8 mouse cellular contexts compared by ENCODE assay signal in the genomic region with DNA sequence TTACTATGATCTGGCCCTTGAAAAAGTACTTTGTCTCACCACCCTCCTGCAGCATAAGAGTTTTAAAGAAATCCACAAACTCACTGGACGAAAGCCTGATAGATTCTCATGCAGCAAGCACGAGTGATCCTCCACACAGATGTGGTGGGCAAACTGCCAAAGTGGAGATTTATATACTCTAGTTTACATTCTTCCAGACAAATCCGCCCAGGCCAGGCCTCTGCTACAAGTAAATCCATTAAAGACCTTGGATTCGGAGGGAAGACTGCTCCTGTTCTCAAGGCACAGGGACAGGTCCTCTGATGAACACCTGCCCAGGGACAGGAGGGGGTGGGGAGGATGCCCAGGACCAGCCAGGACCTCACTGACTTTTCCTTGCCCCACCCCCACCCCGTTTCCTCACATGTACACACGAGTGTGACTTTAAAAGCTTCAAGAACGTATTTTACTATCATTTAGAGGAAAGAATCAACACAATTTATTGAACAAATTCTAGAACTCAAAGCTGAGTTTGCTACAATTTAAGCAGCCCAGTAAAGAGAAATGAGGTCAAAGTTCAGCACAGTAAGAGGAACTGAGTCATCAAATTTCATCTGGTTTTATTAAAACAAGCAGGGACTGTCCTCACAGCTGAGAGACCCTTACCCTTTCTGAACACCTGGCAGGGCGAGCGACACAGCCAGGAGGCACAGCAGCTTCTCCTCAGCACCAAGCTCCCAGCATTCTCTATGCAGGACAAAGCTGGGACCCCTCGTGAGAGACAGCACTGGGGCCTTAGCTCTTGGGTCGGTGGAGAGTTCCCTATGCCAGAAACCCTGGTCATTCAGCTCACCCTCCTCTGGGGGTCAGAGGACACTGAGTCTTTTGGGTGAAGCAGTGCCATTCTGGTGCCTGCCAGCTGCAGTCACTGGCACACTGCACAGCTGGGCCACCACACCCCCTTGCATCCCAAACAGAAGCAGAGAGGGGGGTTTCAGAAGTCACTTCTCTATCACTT. TPM values are rescaled to one million over a fixed set of nuclear protein-coding genes. Genes with fewer than 3 reads are reported as not detected.
A peak's percentile ranks its signal among the peaks of the same experiment; 100 is the strongest.
DNase-seq lines count a peak whose midpoint lies in the region; ATAC-seq and TF ChIP-seq lines count a peak whose summit lies in the region.

No protein-coding gene starts in this region.

- peak overlapping the region; percentile 23; the same call in 1 of the 2 replicates for H3K27ac ChIP-seq in bone marrow macrophage, adult 2 months (ENCODE audit: insufficient read depth, low read depth, low read length)
- H3K27ac ChIP-seq in hindbrain, embryonic 10.5 days: peak overlapping the region; percentile 93
- 0 out of 2 replicates have a peak overlapping the region, but pooled peaks have one; percentile 43 for H3K27ac ChIP-seq in liver, embryonic 13.5 days

- no peak for ATAC-seq in liver, embryonic 13.5 days (ENCODE audit: low read depth)
- no peak for ATAC-seq in inflammation-experienced regulatory T-cells, adult 6 months

- H3K27me3 ChIP-seq in hindbrain, embryonic 10.5 days (ENCODE audit: insufficient read depth, poor library complexity, severe bottlenecking): no peaks in the 10 kb centered on the region
- no peaks in the 10 kb centered on the region for H3K27me3 ChIP-seq in liver, embryonic 13.5 days

- no peaks in the 10 kb centered on the region for H3K9me3 ChIP-seq in hindbrain, embryonic 10.5 days
- no peaks in the 10 kb centered on the region for H3K9me3 ChIP-seq in liver, embryonic 13.5 days (replicated peaks)

- no peak for TF ChIP-seq CTCF in bone marrow macrophage, adult 2 months (IDR thresholded peaks at IDR 0.05; ENCODE audit: low read depth, low read length)

- H3K4me2 ChIP-seq in liver, embryonic 13.5 days: peak overlapping the region; percentile 57; the same call in 1 of the 2 replicates

- peaks cover 43% of the 10 kb centered on the region for H3K4me1 ChIP-seq in bone marrow macrophage, adult 2 months (ENCODE audit: control insufficient read depth, insufficient read depth, low read length)
- peaks cover 83% of the 10 kb centered on the region for H3K4me1 ChIP-seq in hindbrain, embryonic 10.5 days (replicated peaks)
- H3K4me1 ChIP-seq in liver, embryonic 13.5 days (replicated peaks): peaks cover 53% of the 10 kb centered on the region

- H3K4me3 ChIP-seq in bone marrow macrophage, adult 2 months (ENCODE audit: insufficient read depth, low read length): no peak overlapping the region
- peak overlapping the region; percentile 58 for H3K4me3 ChIP-seq in hindbrain, embryonic 10.5 days
- no peak overlapping the region for H3K4me3 ChIP-seq in liver, embryonic 13.5 days (replicated peaks)

- no peaks in the 10 kb centered on the region for H3K36me3 ChIP-seq in hindbrain, embryonic 10.5 days
- no peaks in the 10 kb centered on the region for H3K36me3 ChIP-seq in liver, embryonic 13.5 days

- DNase-seq in heart, adult 11 months: peak; percentile 92
- DNase-seq in heart, adult 18-20 months: no peak
- no peak for DNase-seq in hindbrain, embryonic 10.5 days (ENCODE audit: low spot score)
- DNase-seq in liver, embryonic 13.5 days: no peak
- DNase-seq in gastrocnemius, postnatal 10 days: no peak
- DNase-seq in frontal cortex, postnatal 25 days (ENCODE audit: low spot score in 2 of 2): no peak

- no peak overlapping the region for H3K9ac ChIP-seq in liver, embryonic 13.5 days

- TF ChIP-seq POLR2A in bone marrow macrophage, adult 2 months (IDR thresholded peaks at IDR 0.05; ENCODE audit: borderline replicate concordance, low read depth, low read length): no peak

- 46% methylated on average over 11 of the region's 11 CpGs for WGBS in hindbrain, embryonic 10.5 days
- WGBS in liver, embryonic 13.5 days (ENCODE audit: insufficient replicate concordance): 41% methylated on average over 11 of the region's 11 CpGs

RNA-seq across cellular contexts. Expression of a gene that starts 47.3 kb away (rescaled TPM):
- total RNA-seq in heart, adult 18-20 months (2021): 10 to 100 TPM; 54.1 to 63.2 TPM
- polyA plus RNA-seq in bone marrow macrophage, adult 2 months (2012; ENCODE audit: insufficient read depth, insufficient read length, missing spikeins): 41.8 and 47.2 TPM in 2 replicates
- polyA plus RNA-seq in hindbrain, embryonic 10.5 days (2016; fragmentation: Nextera tagmentation; extraction: Ambion mirVana): 13.9 and 23.0 TPM in 2 replicates
- polyA plus RNA-seq in liver, embryonic 13.5 days (2015; fragmentation: Nextera tagmentation; extraction: Ambion mirVana): 2.3 and 3.1 TPM in 2 replicates
- total RNA-seq in gastrocnemius, postnatal 10 days (2021): 10 to 100 TPM; 26.4 to 30.7 TPM
- polyA plus RNA-seq in inflammation-experienced regulatory T-cells, adult 6 months (2017; shearing (Covaris generic)): 10 to 100 TPM; 33.8 to 51.6 (median 41.7) TPM

Comparison
In these comparisons a context has a peak if more than half of its experiments do, and no peak if none do; other contexts are left out.
1. H3K27ac ChIP-seq: peak in every context shown above with its lines; median percentile 93 in hindbrain, embryonic 10.5 days; 43 in liver, embryonic 13.5 days; 23 in bone marrow macrophage, adult 2 months.